17 mouse cellular contexts compared by ENCODE assay signal in the genomic region with DNA sequence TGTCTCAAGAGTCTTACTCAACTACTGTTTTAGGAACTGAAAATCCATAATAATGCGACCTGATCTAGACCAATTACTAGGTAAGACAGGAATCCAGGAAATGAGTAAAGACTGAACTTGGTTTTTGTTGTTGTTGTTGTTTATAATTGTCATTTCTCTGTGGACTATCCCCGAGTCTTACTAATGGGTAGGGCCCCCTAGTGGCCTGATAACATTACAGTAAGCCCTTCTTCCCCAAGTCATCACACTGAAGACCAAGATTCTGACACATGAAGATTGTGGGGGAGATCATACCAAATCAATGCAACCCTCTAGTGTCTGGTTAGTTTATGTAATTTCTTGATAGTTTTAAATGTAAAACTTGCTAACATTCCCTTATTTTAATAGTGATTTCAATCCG.
DNase-seq lines count a peak whose midpoint lies in the region; ATAC-seq and TF ChIP-seq lines count a peak whose summit lies in the region.
"Had no signal": no experiment of that assay in that cellular context is flagged by ENCODE, and none has a peak within 500 bp of the region (broad histone marks: within the 10 kb centered on the region; RNA-seq: fewer than 3 reads in every experiment).

No protein-coding gene starts in this region.

- no peaks in the 10 kb centered on the region for H3K9me3 ChIP-seq in midbrain, postnatal 0 days (ENCODE audit: low read length)
- no peaks in the 10 kb centered on the region for H3K9me3 ChIP-seq in midbrain, embryonic 11.5 days (ENCODE audit: control insufficient read depth, low read length)
- H3K9me3 ChIP-seq: embryonic facial prominence, embryonic 10.5 days; hindbrain, embryonic 15.5 days; liver, embryonic 13.5 days had no signal

- no peak for ATAC-seq in midbrain, postnatal 0 days (ENCODE audit: low FRiP score)
- no peak for ATAC-seq in midbrain, embryonic 11.5 days (ENCODE audit: low FRiP score)

- no peak overlapping the region for H3K4me2 ChIP-seq in midbrain, postnatal 0 days (ENCODE audit: low read depth, low read length, poor library complexity, severe bottlenecking)
- no peak overlapping the region for H3K4me2 ChIP-seq in midbrain, embryonic 11.5 days
- H3K4me2 ChIP-seq: hindbrain, embryonic 15.5 days; liver, embryonic 13.5 days had no signal

- no peak overlapping the region for H3K27ac ChIP-seq in gastrocnemius, adult 2 months
- H3K27ac ChIP-seq in midbrain, postnatal 0 days (ENCODE audit: low read depth, low read length): no peak overlapping the region
- H3K27ac ChIP-seq in midbrain, embryonic 11.5 days (ENCODE audit: low read depth, low read length): no peak overlapping the region
- H3K27ac ChIP-seq: embryonic facial prominence, embryonic 10.5 days; hindbrain, embryonic 15.5 days; liver, embryonic 13.5 days had no signal

- TF ChIP-seq CTCF in gastrocnemius, adult 2 months (IDR thresholded peaks at IDR 0.05): peak; percentile 32; the same call in 1 of the 2 replicates
- TF ChIP-seq CTCF in midbrain, postnatal 0 days (IDR thresholded peaks at IDR 0.05): peak; percentile 16; the same call in 1 of the 2 replicates

- H3K9ac ChIP-seq in midbrain, postnatal 0 days (replicated peaks; ENCODE audit: low read length, poor library complexity, severe bottlenecking): no peak overlapping the region
- H3K9ac ChIP-seq in midbrain, embryonic 11.5 days (ENCODE audit: low read length): no peak overlapping the region
- H3K9ac ChIP-seq: hindbrain, embryonic 15.5 days; liver, embryonic 13.5 days had no signal

- DNase-seq in gastrocnemius, adult 2 months: no peak
- no peak for DNase-seq in gastrocnemius, postnatal 36 days
- no peak for DNase-seq in midbrain, postnatal 0 days (ENCODE audit: low spot score)
- DNase-seq in midbrain, embryonic 11.5 days (ENCODE audit: low spot score, missing footprints): no peak
- DNase-seq in ZHBTc4 (ENCODE audit: low read depth, low spot score): peak; percentile 7
- peak; percentile 14 for DNase-seq in thymus, postnatal 4 days
- no peak for DNase-seq in right cerebral cortex, postnatal 14 days
- DNase-seq in cerebellum, postnatal 25 days: no peak
- DNase-seq: adrenal gland, adult 8-10 months; cerebellum, postnatal 10 days; heart, adult 11 months; liver, embryonic 13.5 days; lung, postnatal 36 days; midbrain, embryonic 14.5 days; spleen, adult 18-20 months had no signal

- no peaks in the 10 kb centered on the region for H3K27me3 ChIP-seq in midbrain, postnatal 0 days (ENCODE audit: insufficient read depth, low read length)
- no peaks in the 10 kb centered on the region for H3K27me3 ChIP-seq in midbrain, embryonic 11.5 days (ENCODE audit: control insufficient read depth, insufficient read depth, low read length)
- H3K27me3 ChIP-seq: hindbrain, embryonic 15.5 days; liver, embryonic 13.5 days had no signal

- H3K36me3 ChIP-seq in midbrain, postnatal 0 days (ENCODE audit: insufficient read depth, low read length): no peaks in the 10 kb centered on the region
- no peaks in the 10 kb centered on the region for H3K36me3 ChIP-seq in midbrain, embryonic 11.5 days (ENCODE audit: control insufficient read depth, insufficient read depth, low read length)
- H3K36me3 ChIP-seq: embryonic facial prominence, embryonic 10.5 days; hindbrain, embryonic 15.5 days; liver, embryonic 13.5 days had no signal

- intact Hi-C loops in gastrocnemius, adult 2 months (cut with DNase I): no loop called here
- intact Hi-C loops in gastrocnemius, postnatal 36 days (cut with DNase I): no loop called here

- H3K4me1 ChIP-seq in midbrain, postnatal 0 days (ENCODE audit: insufficient read depth, low read length): no peaks in the 10 kb centered on the region
- no peaks in the 10 kb centered on the region for H3K4me1 ChIP-seq in midbrain, embryonic 11.5 days (ENCODE audit: control insufficient read depth, insufficient read depth, low read length)
- H3K4me1 ChIP-seq: hindbrain, embryonic 15.5 days; liver, embryonic 13.5 days had no signal

- WGBS in midbrain, postnatal 0 days: 74% methylated on average over 3 of the region's 3 CpGs
- WGBS in midbrain, embryonic 11.5 days: 73% methylated on average over 3 of the region's 3 CpGs

- H3K4me3 ChIP-seq in gastrocnemius, adult 2 months: no peak overlapping the region
- no peak overlapping the region for H3K4me3 ChIP-seq in midbrain, postnatal 0 days (ENCODE audit: low read depth, low read length)
- no peak overlapping the region for H3K4me3 ChIP-seq in midbrain, embryonic 11.5 days (ENCODE audit: low read depth, low read length)
- H3K4me3 ChIP-seq: embryonic facial prominence, embryonic 10.5 days; hindbrain, embryonic 15.5 days; liver, embryonic 13.5 days had no signal

Comparison
In these comparisons a context has a peak if more than half of its experiments do, and no peak if none do; other contexts are left out.
1. DNase-seq: peak in ZHBTc4 (single experiment) and thymus, postnatal 4 days (single experiment); none in gastrocnemius, adult 2 months (single experiment), gastrocnemius, postnatal 36 days (0 of 2), midbrain, postnatal 0 days (single experiment), midbrain, embryonic 11.5 days (single experiment), right cerebral cortex, postnatal 14 days (single experiment) and cerebellum, postnatal 25 days (0 of 2).